Mouse (Mus musculus) C2C12 (cell line): ENCODE measurements around the gene Spon2. TPM values are rescaled to one million over a fixed set of nuclear protein-coding genes. Genes with fewer than 3 reads are reported as not detected.

Experiments
- H3K27me3 ChIP-seq: one replicate; pipeline ENCODE4 v1.6.1; 2011; ENCODE audit not compliant: control insufficient read depth, insufficient read depth, insufficient read length
- H3K36me3 ChIP-seq: one replicate; pipeline ENCODE4 v1.6.1; 2011; ENCODE audit not compliant: control insufficient read depth, insufficient read depth
- H3K4me3 ChIP-seq: one replicate; pipeline ENCODE4 v1.5.1; 2011; ENCODE audit warnings: mild to moderate bottlenecking, control low read depth; ENCODE audit not compliant: poor library complexity, insufficient read depth, severe bottlenecking
- H3K79me2 ChIP-seq: one replicate; pipeline ENCODE4 v1.6.1; 2011; ENCODE audit not compliant: control insufficient read depth, insufficient read depth
- H3K79me3 ChIP-seq: one replicate; pipeline ENCODE4 v1.6.1; 2011; ENCODE audit warnings: low read depth, control low read depth
- H3ac ChIP-seq: one replicate; pipeline ENCODE3; 2011; ENCODE audit warnings: low read depth; ENCODE audit not compliant: control insufficient read depth, insufficient read length
- CEBPB ChIP-seq: IDR thresholded peaks from one replicate; pipeline ENCODE4 v1.6.1; 2011; ENCODE audit warnings: low read depth, mild to moderate bottlenecking, control low read depth, moderate library complexity
- CTCF ChIP-seq: IDR thresholded peaks from one replicate; pipeline ENCODE4 v1.5.1; 2011; ENCODE audit not compliant: control insufficient read depth, insufficient read depth, insufficient read length
- FOSL1 ChIP-seq: IDR thresholded peaks from one replicate; pipeline ENCODE4 v1.8.0; 2011; ENCODE audit warnings: mild to moderate bottlenecking, low read length; ENCODE audit not compliant: poor library complexity, insufficient read depth, severe bottlenecking
- MAX ChIP-seq: IDR thresholded peaks from one replicate; pipeline ENCODE4 v1.6.1; 2011; ENCODE audit warnings: mild to moderate bottlenecking, control low read depth
- MYOD1 ChIP-seq: IDR thresholded peaks from one replicate; pipeline ENCODE4 v1.6.1; 2011; ENCODE audit warnings: low read depth; ENCODE audit not compliant: control insufficient read depth, insufficient read length
- MYOG ChIP-seq: IDR thresholded peaks from one replicate; pipeline ENCODE4 v1.6.1; 2011; ENCODE audit not compliant: control insufficient read depth, insufficient read length; ENCODE audit errors: extremely low read depth
- USF1 ChIP-seq: IDR thresholded peaks from one replicate; pipeline ENCODE4 v1.6.1; 2011; ENCODE audit warnings: low read depth, mild to moderate bottlenecking, control low read depth, moderate library complexity
- polyA plus RNA-seq: library from polyadenylated mRNA; unstranded; fragments of >200 nt; fragmentation: generic; extraction: Trizol; gene quantifications from one replicate; pipeline ENCODE4 v1.2.1, GENCODE M21; 2012; ENCODE audit warnings: missing spikeins

Gene Spon2
- polyA plus RNA-seq, 1 experiment = 1.4 TPM

- Histone ChIP-seq H3K4me3 (no peak overlapping the region), H3K79me2 (no peaks in the 10 kb centered on the region), H3K36me3 (no peaks in the 10 kb centered on the region), H3K79me3 (no peaks in the 10 kb centered on the region), H3ac (no peak overlapping the region), H3K27me3 (peaks cover 43% of the 10 kb centered on the region)
- TF ChIP-seq MYOD1 (no peak), FOSL1 (no peak), MYOG (no peak), MAX (no peak)
Observed at GRCm38 (mm10) chr5:33195246-33195852, 22.9 kb downstream of the Spon2 start.

- no peaks in the 10 kb centered on the region for H3K79me3 ChIP-seq
- H3K36me3 ChIP-seq = no peaks in the 10 kb centered on the region
- no peak overlapping the region for H3ac ChIP-seq
- TF ChIP-seq MYOG = no peak
- TF ChIP-seq CEBPB = no peak
- no peak for TF ChIP-seq USF1
- TF ChIP-seq FOSL1 = no peak
- no peak for TF ChIP-seq CTCF
- no peak for TF ChIP-seq MYOD1
- TF ChIP-seq MAX = no peak
- no peaks in the 10 kb centered on the region for H3K79me2 ChIP-seq
- peaks cover 41% of the 10 kb centered on the region for H3K27me3 ChIP-seq
- no peak overlapping the region for H3K4me3 ChIP-seq
Observed at GRCm38 (mm10) chr5:33193567-33193966, 24.7 kb downstream of the Spon2 start.

Other genes with a start within 250 kb of the Spon2 start
- 213 TPM for gene Ywhah, start 199.6 kb downstream of the Spon2 start, polyA plus RNA-seq
- 0.01 TPM for gene Slc5a1, start 114.2 kb downstream of the Spon2 start, polyA plus RNA-seq
- 242 TPM for gene Ctbp1, start 56.5 kb upstream of the Spon2 start, polyA plus RNA-seq
- gene Maea, start 117.1 kb upstream of the Spon2 start, polyA plus RNA-seq = 94.9 TPM
- 0.94 TPM for gene Uvssa, start 160.1 kb upstream of the Spon2 start, polyA plus RNA-seq
- gene Nkx1-1, start 215.5 kb upstream of the Spon2 start, polyA plus RNA-seq = not detected